Mouse (Mus musculus) midbrain, embryonic 11.5 days (tissue): Measurements from ENCODE around the gene Grin1. TPM values are rescaled to one million over a fixed set of nuclear protein-coding genes. Genes with fewer than 3 reads are reported as not detected.

ENCODE experiments used
- ATAC-seq: fragments of 200-750 bp; cut with Nextera tagmentation; 2 replicates; pipeline ENCODE4 v1.8.0; 2017; ENCODE audit warnings: moderate TSS enrichment, moderate library complexity; ENCODE audit not compliant: low FRiP score
- DNase-seq: peaks from one replicate; pipeline ENCODE4 v3.0.0; 2015; ENCODE audit warnings: low spot score; ENCODE audit errors: missing footprints
- H3K27ac ChIP-seq: fragments of 300-500 bp; sonication (generic); 2 replicates; pipeline ENCODE4 v1.5.1; 2014; ENCODE audit warnings: low read depth, low read length
- H3K27me3 ChIP-seq: fragments of 300-500 bp; sonication (generic); 2 replicates; pipeline ENCODE4 v1.6.1; 2014; ENCODE audit warnings: mild to moderate bottlenecking, low read length, moderate library complexity, mixed read lengths; ENCODE audit not compliant: control insufficient read depth, insufficient read depth
- H3K36me3 ChIP-seq: fragments of 300-500 bp; sonication (generic); 2 replicates; pipeline ENCODE4 v1.6.1; 2014; ENCODE audit warnings: mild to moderate bottlenecking, low read length, moderate library complexity, mixed read lengths; ENCODE audit not compliant: control insufficient read depth, insufficient read depth
- H3K4me1 ChIP-seq: fragments of 300-500 bp; sonication (generic); 2 replicates; pipeline ENCODE4 v1.6.1; 2014; ENCODE audit warnings: low read length; ENCODE audit not compliant: control insufficient read depth, insufficient read depth
- H3K4me2 ChIP-seq: fragments of 300-500 bp; sonication (generic); 2 replicates; pipeline ENCODE4 v1.6.1; 2014; ENCODE audit warnings: mild to moderate bottlenecking, moderate library complexity
- H3K4me3 ChIP-seq: fragments of 300-500 bp; sonication (generic); 2 replicates; pipeline ENCODE4 v1.5.1; 2014; ENCODE audit warnings: low read depth, low read length
- H3K9ac ChIP-seq: fragments of 300-500 bp; sonication (generic); 2 replicates; pipeline ENCODE4 v1.6.1; 2014; ENCODE audit warnings: low read length
- H3K9me3 ChIP-seq: fragments of 300-500 bp; sonication (generic); 2 replicates; pipeline ENCODE4 v1.6.1; 2016; ENCODE audit warnings: low read length; ENCODE audit not compliant: control insufficient read depth
- WGBS: fragments of 180-500 bp; shearing (Covaris S2); extraction: QIAGEN DNeasy Blood & Tissue Kit; methylation state at CpG from one replicate; pipeline ENCODE4 v1.1.7; 2014; 5-methylcytosine and 5-hydroxymethylcytosine counted together
- polyA plus RNA-seq: library from polyadenylated mRNA; unstranded; fragments of >200 nt; fragmentation: Nextera tagmentation; extraction: Ambion mirVana; gene quantifications from 2 replicates; pipeline ENCODE4 v1.2.1, GENCODE M21; 2014

Gene Grin1
- polyA plus RNA-seq, 1 experiment from 2014 or later: 2.6 TPM

DNA sequence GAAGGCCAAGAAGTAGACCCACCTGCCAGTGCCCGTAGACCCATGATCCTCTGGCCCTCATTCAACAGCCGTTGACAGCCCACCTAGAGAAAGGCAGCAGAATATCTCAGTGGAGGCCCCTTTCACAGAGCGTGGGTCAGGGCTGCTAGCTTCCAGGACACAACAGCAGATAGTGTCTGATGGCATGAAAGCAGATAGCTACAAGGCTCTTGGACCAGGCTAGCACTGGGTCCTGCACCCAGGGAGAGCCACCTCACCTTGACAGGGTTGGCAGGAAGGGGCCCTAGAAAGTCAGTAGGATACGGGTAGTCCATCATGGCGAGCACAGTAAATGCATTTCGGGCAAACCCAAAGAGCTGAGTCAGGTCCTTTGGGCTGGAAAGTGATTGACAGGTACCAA is 35.2 kb upstream of the Grin1 start:
- H3K9ac ChIP-seq: no peak overlapping the region
- 85% methylated on average over 6 of the region's 6 CpGs for WGBS
- no peak for ATAC-seq
- no peak overlapping the region for H3K4me2 ChIP-seq
- H3K27ac ChIP-seq: no peak overlapping the region
- no peak for DNase-seq
- no peaks in the 10 kb centered on the region for H3K27me3 ChIP-seq
- H3K36me3 ChIP-seq: peaks cover 16% of the 10 kb centered on the region
- no peak overlapping the region for H3K4me3 ChIP-seq
- H3K9me3 ChIP-seq: no peaks in the 10 kb centered on the region
- H3K4me1 ChIP-seq: peaks cover 10% of the 10 kb centered on the region

DNA sequence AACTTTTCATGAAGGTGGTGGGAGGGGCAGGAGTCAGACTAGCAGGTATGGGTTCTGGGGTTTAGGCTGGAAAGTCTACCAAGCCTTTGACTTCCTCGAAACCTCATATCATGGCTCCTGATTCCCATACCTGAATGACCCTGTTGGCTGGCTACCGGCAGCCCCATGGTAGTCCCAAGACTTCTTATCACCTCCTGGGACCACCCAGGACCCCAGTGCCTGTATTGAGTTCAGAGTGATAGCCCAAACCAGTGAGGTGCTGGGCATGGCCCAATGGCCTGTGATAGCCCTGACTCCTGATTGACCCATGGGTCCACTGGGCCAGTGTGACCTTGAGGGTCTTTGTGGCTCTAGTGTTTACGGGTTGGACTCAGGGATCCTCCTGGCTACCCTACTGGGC is 31.7 kb upstream of the Grin1 start:
- H3K4me3 ChIP-seq: no peak overlapping the region
- no peak overlapping the region for H3K4me2 ChIP-seq
- ATAC-seq (no peak), DNase-seq (no peak)
- no peak overlapping the region for H3K9ac ChIP-seq
- H3K4me1 ChIP-seq: peaks cover 4% of the 10 kb centered on the region; the same call in 1 of the 2 replicates
- no peaks in the 10 kb centered on the region for H3K27me3 ChIP-seq
- peaks cover 38% of the 10 kb centered on the region for H3K36me3 ChIP-seq
- H3K27ac ChIP-seq: no peak overlapping the region
- 94% methylated on average over 3 of the region's 3 CpGs for WGBS
- H3K9me3 ChIP-seq: no peaks in the 10 kb centered on the region

- Histone ChIP-seq H3K4me1 (no peaks in the 10 kb centered on the region), H3K9ac (no peak overlapping the region), H3K9me3 (no peaks in the 10 kb centered on the region), H3K27me3 (no peaks in the 10 kb centered on the region), H3K36me3 (peaks cover 44% of the 10 kb centered on the region), H3K4me2 (no peak overlapping the region), H3K27ac (no peak overlapping the region), H3K4me3 (no peak overlapping the region)
- 94% methylated on average over 4 of the region's 4 CpGs for WGBS
- ATAC-seq (no peak), DNase-seq (no peak)
These were observed 30.5 kb upstream of the Grin1 start for GRCm38 (mm10) chr2:25349499-25349898.

DNA sequence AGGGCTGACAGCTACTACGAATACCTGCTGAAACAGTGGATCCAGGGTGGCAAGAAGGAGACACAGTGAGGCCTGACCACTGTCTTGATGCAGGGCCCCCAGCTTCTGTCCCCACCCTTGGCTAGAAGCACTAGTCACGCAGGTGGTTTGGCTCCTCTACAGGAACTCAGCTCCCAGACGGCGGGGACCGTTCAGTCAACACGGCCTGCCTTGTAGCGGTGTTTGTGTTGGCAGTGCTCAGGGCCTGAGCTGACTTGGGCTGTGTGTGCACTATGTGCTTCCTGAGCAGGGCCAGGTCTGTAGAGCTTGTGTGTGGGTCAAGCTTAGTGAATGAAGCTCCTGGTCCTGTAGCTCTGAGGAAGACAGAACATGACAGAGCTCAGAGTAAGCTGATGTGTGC is 29.2 kb upstream of the Grin1 start:
- ATAC-seq (no peak), DNase-seq (no peak)
- no peak overlapping the region for H3K27ac ChIP-seq
- H3K4me2 ChIP-seq: no peak overlapping the region
- peaks cover 46% of the 10 kb centered on the region for H3K36me3 ChIP-seq
- no peaks in the 10 kb centered on the region for H3K9me3 ChIP-seq
- H3K4me3 ChIP-seq: no peak overlapping the region
- H3K27me3 ChIP-seq: no peaks in the 10 kb centered on the region
- no peak overlapping the region for H3K9ac ChIP-seq
- no peaks in the 10 kb centered on the region for H3K4me1 ChIP-seq
- WGBS: 92% methylated on average over 7 of the region's 7 CpGs

GRCm38 (mm10) chr2:25338303-25338702 is 19.3 kb upstream of the Grin1 start:
- Histone ChIP-seq H3K4me3 (no peak overlapping the region), H3K27ac (no peak overlapping the region), H3K4me1 (peaks cover 4% of the 10 kb centered on the region), H3K9me3 (no peaks in the 10 kb centered on the region), H3K27me3 (no peaks in the 10 kb centered on the region), H3K4me2 (no peak overlapping the region), H3K36me3 (peaks cover 35% of the 10 kb centered on the region), H3K9ac (no peak overlapping the region)
- no peak for ATAC-seq
- DNase-seq: no peak
- 96% methylated on average over 6 of the region's 6 CpGs for WGBS

DNA sequence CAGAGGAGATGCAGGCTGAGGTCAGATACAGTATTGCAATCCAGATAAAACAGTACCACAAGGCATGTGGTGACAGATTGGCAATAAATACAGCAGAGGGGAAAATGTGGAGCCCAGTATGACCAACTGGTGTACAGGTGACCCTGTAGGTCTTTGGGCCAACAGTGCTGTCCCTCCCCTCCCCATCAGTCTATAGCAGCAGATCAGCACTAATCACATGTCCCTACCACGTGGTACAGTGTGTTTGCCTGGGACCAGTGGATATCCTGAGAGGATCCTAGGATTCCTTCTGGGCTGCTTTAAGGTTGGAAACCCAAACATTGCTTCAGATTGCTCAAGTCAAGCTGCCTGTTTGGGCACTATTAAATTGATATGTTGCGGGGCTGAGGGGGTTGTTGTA is 14.6 kb upstream of the Grin1 start:
- Histone ChIP-seq H3K27me3 (no peaks in the 10 kb centered on the region), H3K4me2 (peak overlapping the region; percentile 90), H3K27ac (no peak overlapping the region), H3K4me1 (peaks cover 7% of the 10 kb centered on the region), H3K9me3 (no peaks in the 10 kb centered on the region), H3K4me3 (peak overlapping the region; percentile 90), H3K36me3 (peaks cover 20% of the 10 kb centered on the region), H3K9ac (peak overlapping the region; percentile 87)
- 84% methylated on average over 2 of the region's 2 CpGs for WGBS
- no peak for DNase-seq
- ATAC-seq: no peak

GRCm38 (mm10) chr2:25332286-25333160 is 13.5 kb upstream of the Grin1 start, which contains the start of gene Man1b1:
Man1b1 (plus strand) TSS chr2:25332338.
- WGBS: under 1% methylated on average over 78 of the region's 78 CpGs

DNA sequence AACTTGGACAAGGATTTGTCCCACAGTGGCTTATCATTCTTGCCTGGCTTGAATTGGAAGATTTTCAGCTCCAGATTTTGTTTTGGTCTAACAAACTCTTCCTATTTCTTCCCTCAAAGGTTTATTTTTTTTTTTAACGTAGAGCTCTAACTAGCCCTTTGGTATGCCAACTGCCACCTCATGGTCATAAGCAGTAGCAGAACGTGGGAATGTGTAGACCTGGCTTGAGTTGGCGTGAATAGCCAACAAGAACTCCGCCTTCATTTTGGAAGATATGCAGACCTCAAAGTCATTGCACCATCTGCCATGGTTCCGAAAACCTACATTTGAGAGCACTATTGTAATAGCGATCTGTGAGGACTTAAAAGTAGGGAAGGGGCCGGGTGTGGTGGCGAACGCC is 12.5 kb upstream of the Grin1 start:
- no peak for ATAC-seq
- WGBS: 63% methylated on average over 9 of the region's 9 CpGs
- Histone ChIP-seq H3K4me1 (peaks cover 7% of the 10 kb centered on the region), H3K27ac (no peak overlapping the region), H3K4me2 (peak overlapping the region; percentile 50), H3K36me3 (peaks cover 8% of the 10 kb centered on the region), H3K9me3 (no peaks in the 10 kb centered on the region), H3K27me3 (no peaks in the 10 kb centered on the region), H3K4me3 (peak overlapping the region; percentile 90), H3K9ac (peak overlapping the region; percentile 87)
- DNase-seq: no peak

More at GRCm38 (mm10) chr2:25332286-25333160, 13.5 kb upstream of the Grin1 start, which contains the start of gene Man1b1:
- ATAC-seq (peak; percentile 99), DNase-seq (peak; percentile 100)
- Histone ChIP-seq H3K27ac (peak within 1 kb of the TSS; percentile 73), H3K27me3 (no peaks in the 10 kb centered on the region), H3K4me3 (peak within 1 kb of the TSS; percentile 90), H3K9me3 (no peaks in the 10 kb centered on the region), H3K36me3 (peaks cover 13% of the 10 kb centered on the region), H3K4me2 (peak within 1 kb of the TSS; percentile 90), H3K9ac (peak within 1 kb of the TSS; percentile 87), H3K4me1 (peaks cover 7% of the 10 kb centered on the region)

GRCm38 (mm10) chr2:25328440-25328839 is 9.5 kb upstream of the Grin1 start:
- ATAC-seq: no peak

More at GRCm38 (mm10) chr2:25328440-25328839, 9.5 kb upstream of the Grin1 start:
- H3K36me3 ChIP-seq: no peaks in the 10 kb centered on the region
- no peaks in the 10 kb centered on the region for H3K27me3 ChIP-seq
- no peak for DNase-seq
- peaks cover 4% of the 10 kb centered on the region for H3K4me1 ChIP-seq
- H3K4me2 ChIP-seq: no peak overlapping the region
- no peak overlapping the region for H3K4me3 ChIP-seq
- no peak overlapping the region for H3K9ac ChIP-seq
- H3K27ac ChIP-seq: no peak overlapping the region
- no peaks in the 10 kb centered on the region for H3K9me3 ChIP-seq
- WGBS: 36% methylated on average over 7 of the region's 7 CpGs
